Mouse (Mus musculus) ovary, postnatal 36 days (tissue): ENCODE results near the gene Chm.
"Not testable (repeated sequence)": the region's sequence is repeated elsewhere in the genome, so short reads cannot be mapped to it uniquely, and the experiment has no call there.

Experiments
- DNase-seq: peaks from one replicate; pipeline ENCODE4 v3.0.0; 2022; ENCODE audit warnings: low spot score, mixed read lengths

The Chm gene

DNA sequence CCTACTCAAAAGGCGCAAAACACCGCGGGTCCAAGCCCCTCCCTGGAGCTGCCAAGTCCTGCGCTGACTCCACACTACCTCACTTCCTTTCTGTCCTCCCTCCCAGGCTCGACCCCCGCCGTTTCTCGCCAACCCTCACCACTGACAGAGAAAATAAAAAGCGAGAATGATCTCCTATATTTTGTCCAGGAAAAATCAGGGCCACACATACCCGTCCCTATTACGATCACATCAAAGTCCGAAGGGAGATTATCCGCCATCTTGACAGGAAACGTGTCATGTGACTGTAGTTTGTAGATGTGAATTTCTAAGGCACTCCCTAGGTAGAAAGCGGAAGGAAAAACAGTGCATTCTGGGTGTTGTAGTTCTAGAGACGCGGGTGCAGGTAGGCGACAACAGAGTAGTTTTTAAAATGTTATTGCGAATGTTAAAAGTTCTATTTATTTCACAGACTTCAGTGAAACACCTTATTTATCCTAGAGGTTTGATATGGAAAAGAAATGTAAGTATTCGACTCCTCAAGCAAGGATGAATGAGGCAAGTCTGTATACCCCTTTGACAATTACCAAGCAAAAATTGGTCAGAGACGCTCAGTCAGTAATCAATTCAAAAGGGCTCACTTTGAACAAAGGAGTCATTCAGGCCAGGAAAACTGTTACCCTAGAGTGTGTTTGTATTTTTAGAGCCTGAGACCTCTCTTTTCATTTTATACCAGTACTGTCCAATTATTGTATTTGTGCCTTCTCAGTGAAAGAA lies at the start of gene Chm:
Chm (minus strand) TSS at position 288 of the 756 bp plus-strand sequence.
- DNase-seq = peak; percentile 19

- DNase-seq = no peak
Measured at GRCm38 (mm10) chrX:113193901-113194300, 8.6 kb upstream of the Chm start.

GRCm38 (mm10) chrX:113184569-113185229 lies 618 bp downstream of the Chm start:
- DNase-seq = no peak

- DNase-seq = not testable (repeated sequence)
Measured at GRCm38 (mm10) chrX:113180856-113181255, 4.5 kb downstream of the Chm start.

- DNase-seq = no peak
Measured at GRCm38 (mm10) chrX:113172766-113173165, 12.6 kb downstream of the Chm start.

DNA sequence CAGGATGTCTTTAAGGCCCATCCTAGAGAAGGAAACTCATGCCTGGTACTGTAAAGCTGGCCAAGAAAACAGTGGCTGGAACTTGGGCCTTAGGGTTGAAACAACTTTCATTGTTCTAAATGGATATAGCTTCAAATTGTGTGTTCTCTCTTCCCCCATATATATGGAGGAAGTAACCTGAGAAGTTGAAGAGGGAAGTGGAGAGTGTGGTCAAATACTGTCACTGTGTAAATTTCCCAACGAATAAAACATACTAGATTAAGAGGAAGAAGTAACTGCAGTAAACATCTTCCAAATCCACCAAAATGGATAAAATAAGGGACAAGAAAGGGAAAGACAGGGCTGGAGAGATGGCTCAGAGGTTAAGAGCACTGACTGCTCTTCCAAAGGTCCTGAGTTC lies 13.0 kb downstream of the Chm start:
- DNase-seq = no peak

GRCm38 (mm10) chrX:113160268-113160860 lies 25.0 kb downstream of the Chm start:
- DNase-seq = no peak

DNA sequence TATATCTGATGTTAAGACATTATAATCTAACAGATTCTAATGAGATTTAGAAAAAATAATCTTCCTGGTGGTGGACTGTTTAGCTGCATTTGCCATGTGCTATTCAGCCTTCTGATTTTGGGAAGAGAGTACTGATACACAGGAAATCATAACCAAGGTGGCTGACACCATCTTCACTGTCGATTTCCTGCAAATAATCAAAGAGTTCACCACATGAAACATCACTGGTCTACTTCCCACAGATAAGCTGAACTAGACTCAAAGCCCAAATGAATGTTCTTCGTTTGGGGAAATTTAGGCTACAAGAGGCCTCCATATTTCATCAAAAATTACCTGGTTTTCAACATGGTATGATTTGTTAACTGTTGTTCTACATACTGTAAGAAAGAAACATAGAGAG lies 101.1 kb downstream of the Chm start:
- DNase-seq = no peak

GRCm38 (mm10) chrX:113076053-113076452 lies 109.3 kb downstream of the Chm start:
- DNase-seq = no peak

- DNase-seq = no peak
Measured at GRCm38 (mm10) chrX:113074823-113075222, 110.5 kb downstream of the Chm start.

GRCm38 (mm10) chrX:113003621-113004020 lies 181.7 kb downstream of the Chm start:
- DNase-seq = no peak

DNA sequence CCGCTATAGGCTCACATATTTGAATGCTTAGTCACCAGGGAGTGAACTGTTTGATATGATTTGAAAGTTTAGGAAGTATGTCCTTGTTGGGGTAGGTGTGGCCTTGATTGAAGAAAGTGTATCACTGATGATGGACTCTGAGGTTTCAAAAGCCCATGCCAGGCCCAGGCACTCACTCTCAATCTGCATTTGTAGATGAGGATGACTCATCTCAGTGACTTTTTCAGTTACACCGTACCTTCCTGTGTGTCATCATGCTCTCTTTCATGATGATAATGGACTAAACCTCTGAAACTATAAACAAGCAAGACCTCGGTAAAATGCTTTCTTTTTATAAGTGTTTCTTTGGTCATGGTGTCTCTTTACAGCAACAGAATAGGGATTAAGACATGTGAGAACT lies 183.1 kb downstream of the Chm start:
- no peak for DNase-seq
